Mouse (Mus musculus): ENCODE results near the gene Sec14l3.

DNA sequence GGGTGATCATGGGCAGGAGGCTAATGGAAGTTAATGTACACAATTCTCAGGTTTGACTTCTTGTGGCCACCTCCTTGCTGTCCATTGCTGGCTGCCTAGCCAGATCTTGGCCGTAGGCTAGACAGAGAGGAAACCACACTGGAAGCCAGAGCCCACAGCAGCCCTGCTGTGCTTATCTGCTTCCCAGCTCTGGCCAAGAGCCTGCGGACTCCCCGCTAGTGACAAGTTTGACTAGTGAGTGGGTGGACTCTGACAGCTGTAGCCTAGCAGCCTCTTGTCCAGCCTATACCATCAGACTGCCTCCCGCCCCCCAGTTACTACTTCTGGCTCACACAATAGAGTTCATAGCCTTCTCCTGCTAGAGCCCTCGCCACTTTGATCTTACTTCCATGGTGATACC lies 55.0 kb downstream of the Sec14l3 start:
- TF ChIP-seq POLR2A (IDR thresholded peaks at IDR 0.05; ENCODE audit: low read depth, low read length) (no peak), CTCF (IDR thresholded peaks at IDR 0.05; ENCODE audit: borderline replicate concordance, insufficient read depth, low read length) (no peak)
